Mouse (Mus musculus): ENCODE measurements around the gene Prkd2.

Gene Prkd2

DNA sequence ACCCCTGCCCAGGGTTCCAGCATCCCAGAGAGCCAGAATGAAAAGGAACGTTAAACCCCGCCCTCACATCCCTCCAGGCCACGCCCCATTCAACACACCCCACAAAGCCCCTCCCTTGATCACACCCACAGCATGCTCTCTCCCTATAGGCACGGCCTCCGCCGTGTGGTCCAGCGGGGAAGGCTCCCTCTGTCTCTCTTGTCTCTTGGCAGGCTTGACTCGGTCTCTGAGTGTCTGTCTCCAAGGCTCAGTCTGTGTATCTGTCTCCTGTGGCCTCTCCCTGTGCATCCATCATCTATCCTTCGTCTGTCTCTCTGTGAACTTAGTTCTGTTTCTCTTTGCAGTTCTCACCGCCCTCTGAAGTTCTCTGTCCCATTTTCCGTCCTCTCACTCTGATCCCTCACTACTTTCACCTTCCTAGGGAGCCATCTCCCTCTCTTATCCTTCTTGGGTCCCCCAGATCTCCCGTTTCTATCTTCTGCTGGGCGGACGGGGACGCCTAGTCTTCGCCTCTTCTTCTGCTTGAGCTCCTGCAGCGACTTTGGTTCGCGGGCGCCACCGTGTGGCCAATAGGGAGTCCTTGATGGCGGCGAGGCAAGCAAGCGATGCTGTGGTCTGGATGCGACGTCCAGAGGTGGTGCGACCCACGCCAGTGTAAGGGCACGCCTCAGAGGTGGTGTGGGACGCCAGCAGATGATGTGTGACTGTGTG, 49.1 kb downstream of the Prkd2 start, which contains the start of gene Gng8:
TSS of gene Gng8 (plus strand) at position 146 of the 711 bp plus-strand sequence.
- TF ChIP-seq GATA4 (IDR thresholded peaks at IDR 0.05; ENCODE audit: insufficient replicate concordance, low read length), result no peak

DNA sequence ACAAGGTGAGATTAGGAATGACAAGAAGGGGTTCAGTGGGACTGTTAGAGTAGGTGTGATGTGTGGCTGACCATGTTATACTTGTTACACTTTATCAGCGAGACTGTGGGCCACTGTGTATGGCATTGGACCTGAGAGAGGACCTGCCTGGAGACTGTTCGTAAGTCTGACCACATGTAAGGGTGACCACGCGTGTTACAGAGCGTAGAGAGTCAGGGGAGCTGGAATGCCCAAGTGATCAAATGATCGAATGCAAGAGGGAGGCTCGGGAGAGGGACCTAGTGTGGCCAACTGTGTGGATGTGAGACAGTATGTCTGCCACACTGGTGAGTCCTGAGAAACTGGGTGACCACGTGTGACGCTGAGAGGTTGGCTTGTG, 49.6 kb downstream of the Prkd2 start:
- no peak for TF ChIP-seq GATA4 (IDR thresholded peaks at IDR 0.05; ENCODE audit: insufficient replicate concordance, low read length)

DNA sequence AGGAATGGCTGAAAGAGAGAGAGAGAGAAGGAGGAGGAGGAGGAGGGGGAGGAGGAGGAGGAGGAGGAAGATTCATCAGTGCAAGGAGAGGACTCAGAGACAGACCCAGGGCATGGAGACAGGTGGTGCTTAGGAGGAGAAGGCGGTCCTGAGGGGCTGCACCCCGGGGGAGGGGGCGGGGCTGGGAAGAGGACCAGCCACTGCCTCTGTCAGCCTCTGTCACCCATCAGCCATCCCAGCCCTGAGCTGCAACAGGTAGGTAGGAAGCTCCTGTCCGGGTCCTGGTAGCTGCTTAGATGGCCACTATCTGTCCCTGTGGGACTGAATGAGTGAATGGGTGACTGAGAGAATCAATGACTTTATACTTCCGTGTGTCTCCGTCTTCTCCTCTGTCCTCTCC, 50.9 kb downstream of the Prkd2 start:
- TF ChIP-seq GATA4 (IDR thresholded peaks at IDR 0.05; ENCODE audit: insufficient replicate concordance, low read length), result no peak

DNA sequence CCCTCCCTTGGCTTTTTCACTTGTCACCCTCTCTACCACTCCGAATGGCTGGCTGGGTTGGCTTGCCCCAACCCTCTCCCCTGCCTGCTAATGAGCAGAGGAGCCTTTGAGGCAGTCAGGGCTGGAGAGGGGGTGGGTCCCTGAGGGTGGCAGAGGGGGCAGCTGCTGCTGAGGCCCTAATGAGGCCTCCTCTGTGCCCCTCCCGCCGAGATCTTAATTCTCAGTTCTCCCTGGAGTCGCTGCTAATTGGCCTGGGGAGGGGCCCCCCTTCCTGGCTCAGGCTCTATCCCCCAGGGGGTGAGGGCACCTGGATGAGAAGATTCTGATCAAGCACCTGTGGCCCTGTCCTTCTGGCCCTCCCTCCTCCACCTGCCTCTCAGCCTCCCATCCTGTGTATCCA, 51.6 kb downstream of the Prkd2 start:
- no peak for TF ChIP-seq GATA4 (IDR thresholded peaks at IDR 0.05; ENCODE audit: insufficient replicate concordance, low read length)

DNA sequence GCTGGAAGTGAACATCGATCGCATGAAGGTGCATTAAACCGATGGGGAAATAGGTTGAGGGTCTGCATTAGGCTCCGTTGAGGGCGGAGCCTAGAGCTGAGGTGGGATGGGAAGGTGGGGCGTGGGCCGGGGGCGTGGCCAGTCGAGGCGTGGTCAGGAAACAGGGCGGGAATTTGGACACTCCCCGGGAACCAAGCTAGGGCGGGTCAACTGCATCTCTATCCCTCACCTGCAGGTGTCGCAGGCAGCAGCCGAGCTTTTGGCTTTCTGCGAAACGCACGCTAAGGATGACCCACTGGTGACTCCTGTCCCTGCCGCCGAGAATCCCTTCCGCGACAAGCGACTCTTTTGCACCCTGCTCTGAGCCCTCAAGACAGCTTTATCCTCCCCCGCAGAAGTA, 52.3 kb downstream of the Prkd2 start:
- no peak for TF ChIP-seq GATA4 (IDR thresholded peaks at IDR 0.05; ENCODE audit: insufficient replicate concordance, low read length)

DNA sequence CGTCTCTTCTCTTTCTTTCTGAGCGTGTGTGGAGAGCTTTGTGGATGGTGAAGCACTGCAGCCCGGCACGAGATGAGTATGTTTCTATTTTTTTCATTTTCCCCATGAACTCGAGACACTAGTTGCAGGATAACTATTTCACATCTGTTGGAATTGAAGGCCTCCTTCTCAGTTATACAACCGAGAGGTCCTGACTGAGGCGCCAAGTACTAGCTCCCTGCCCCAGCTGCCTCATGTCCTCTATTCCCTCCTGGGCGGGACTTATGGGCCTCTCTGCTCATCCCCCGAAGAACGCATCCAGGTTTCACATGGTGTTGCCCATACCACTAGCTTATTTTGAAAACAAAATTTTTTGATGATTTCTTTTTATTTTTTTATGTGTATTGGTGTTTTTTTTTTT, 52.8 kb downstream of the Prkd2 start:
- TF ChIP-seq GATA4 (IDR thresholded peaks at IDR 0.05; ENCODE audit: insufficient replicate concordance, low read length), result no peak

DNA sequence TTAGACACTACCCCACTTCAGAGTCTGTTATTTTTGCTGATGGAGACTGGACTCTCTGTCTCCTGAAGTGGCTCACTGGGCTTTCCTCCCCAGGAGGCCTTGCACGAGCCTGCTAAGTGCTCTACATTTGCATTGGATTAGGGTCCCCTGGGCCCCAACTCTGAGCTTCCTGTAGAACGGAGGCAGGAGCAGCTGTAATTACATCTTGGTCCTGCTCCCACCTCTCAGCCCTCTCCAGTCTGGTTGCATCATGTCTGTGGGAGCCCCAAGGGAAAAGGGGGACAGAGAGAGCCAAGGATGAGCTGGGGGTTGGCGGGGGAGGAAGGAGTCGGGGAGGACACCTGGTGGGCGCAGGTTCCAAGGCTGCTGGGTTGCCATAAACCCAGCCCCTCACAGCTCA, 57.8 kb downstream of the Prkd2 start:
- TF ChIP-seq GATA4 (IDR thresholded peaks at IDR 0.05; ENCODE audit: insufficient replicate concordance, low read length), result no peak

DNA sequence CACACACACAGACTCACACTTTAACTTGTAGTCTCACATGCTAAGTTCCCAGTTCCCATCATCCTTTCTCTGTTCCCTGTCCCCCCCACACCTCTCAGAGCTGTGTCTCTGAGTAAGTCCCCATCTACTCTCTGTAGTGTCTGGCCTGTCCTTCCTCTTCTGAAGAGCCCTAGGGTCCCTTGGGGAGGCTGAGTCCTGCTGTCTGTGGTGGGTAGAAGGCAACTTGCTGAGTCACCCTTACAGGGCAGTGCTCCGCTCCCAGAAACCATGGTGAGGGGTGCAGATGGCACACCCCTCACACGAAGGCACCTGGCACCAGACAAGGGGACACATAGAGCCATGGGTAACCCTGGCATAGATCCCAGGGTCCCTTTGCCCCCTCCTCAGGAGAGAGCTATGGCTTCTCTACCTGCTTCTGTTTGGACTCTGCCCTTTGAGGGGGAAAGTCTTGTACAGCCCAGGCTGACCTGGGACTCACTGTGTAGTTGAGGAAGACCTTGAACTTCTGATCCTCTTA, 60.8 kb downstream of the Prkd2 start:
- TF ChIP-seq GATA4 (IDR thresholded peaks at IDR 0.05; ENCODE audit: insufficient replicate concordance, low read length), result no peak

DNA sequence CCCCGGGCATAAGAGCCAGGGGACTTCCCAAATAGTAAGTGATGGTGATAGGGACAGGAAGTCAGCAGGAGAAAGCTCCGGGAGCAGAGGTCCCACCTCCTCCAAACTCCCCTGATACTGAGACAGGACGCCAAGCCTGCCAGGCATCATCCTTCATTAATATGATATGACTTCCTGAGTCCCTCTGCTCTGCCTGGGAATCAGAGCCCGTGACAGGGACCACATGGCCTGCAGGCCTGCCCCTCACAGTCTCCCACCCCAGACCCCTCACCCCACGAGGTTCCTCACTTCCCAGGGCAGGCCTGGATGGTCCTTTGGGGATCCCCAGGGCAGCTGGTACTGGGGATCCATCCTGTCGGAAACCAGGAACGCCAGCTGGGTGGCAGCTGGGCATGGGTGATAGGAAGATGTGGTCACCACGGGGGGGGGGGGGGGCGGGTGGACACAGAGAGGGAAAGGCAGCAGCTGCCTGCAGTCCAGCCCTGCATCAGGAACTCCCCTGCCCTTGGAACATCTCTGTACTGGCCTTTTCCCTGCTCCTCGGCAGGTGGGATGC, 61.5 kb downstream of the Prkd2 start:
- TF ChIP-seq GATA4 (IDR thresholded peaks at IDR 0.05; ENCODE audit: insufficient replicate concordance, low read length), result no peak; the same call in 1 of the 2 replicates

DNA sequence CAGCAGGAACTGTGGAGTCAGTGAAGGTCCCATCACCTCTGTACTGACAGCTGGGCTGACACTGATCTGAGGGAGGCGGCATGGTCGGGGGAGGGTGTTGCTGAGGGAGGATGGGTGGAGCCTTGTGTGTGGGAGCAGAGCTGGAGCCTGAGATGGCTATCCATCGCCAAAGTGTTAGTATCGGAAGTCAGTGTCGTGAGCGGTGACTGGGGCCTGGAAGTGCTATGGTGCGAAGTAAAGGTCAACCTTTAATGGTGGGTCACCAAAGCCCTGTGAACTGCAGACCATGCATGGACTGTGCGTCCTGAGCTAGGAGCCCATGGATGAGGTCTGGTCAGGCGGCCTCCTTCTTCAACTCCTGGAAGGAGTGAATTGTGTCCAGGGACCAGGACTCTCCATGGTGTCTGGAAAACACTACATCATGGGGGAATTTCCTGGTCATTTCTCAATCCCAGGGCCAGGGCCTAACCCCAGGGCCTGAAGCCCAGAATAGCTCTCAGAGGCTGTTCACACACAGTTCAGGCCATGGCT, 62.9 kb downstream of the Prkd2 start:
- no peak for TF ChIP-seq GATA4 (IDR thresholded peaks at IDR 0.05; ENCODE audit: insufficient replicate concordance, low read length)

DNA sequence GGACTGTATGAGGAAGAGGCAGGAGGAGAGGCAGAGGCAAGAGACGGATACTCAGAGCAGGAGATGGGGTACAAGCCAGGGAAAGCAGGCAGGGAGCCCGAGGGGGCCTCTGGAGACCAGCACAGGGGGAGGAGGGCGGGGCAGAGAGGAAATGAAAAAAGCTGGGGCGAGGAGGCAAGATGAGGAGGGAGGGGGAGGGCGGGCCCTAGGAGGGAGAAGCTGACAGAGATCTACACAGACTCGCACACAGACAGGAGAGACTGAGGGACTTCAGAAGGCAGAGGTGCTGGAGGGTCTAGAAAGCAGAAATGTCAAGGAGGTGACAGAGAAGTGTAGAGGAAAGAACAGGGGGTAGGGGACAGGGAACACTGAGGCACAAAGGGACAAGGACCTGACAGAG, 63.6 kb downstream of the Prkd2 start, which contains the start of gene Ptgir:
TSS of gene Ptgir (plus strand) at position 210 of the 400 bp plus-strand sequence.
- no peak for TF ChIP-seq GATA4 (IDR thresholded peaks at IDR 0.05; ENCODE audit: insufficient replicate concordance, low read length)

DNA sequence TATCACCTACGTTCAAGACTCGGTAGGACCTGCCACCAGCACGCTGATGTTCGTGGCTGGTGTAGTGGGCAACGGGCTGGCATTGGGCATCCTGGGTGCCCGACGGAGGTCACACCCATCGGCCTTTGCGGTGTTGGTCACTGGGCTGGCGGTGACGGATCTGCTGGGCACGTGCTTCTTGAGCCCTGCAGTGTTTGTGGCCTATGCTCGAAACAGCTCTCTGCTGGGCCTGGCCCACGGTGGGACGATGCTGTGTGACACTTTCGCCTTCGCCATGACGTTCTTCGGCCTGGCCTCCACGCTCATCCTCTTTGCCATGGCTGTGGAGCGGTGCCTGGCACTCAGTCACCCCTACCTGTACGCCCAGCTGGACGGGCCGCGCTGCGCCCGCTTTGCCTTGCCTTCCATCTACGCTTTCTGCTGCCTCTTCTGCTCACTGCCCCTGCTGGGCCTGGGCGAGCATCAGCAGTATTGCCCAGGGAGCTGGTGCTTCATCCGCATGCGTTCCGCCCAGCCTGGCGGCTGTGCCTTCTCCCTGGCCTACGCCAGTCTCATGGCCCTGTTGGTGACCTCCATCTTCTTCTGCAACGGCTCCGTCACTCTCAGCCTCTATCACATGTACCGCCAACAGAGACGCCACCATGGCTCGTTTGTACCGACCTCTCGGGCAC, 64.3 kb downstream of the Prkd2 start:
- no peak for TF ChIP-seq GATA4 (IDR thresholded peaks at IDR 0.05; ENCODE audit: insufficient replicate concordance, low read length)

DNA sequence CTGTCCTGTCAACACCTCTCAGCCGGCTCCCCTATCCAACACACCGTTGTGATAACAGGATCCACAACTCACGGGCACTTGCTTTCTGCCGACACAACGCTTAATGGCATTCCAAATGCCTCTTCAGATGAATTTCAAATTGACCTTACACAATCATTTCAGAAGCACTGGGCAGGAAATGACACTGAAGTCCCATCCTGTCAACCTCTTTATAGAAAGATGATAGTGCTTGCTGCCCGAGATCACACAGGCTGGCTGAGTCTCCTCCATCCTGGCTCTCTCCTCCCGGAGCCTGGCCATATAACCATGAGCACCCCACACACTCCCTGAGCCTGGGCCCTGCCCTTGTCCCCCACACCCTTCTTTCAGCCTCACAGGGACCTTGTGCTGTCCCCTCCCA, 65.1 kb downstream of the Prkd2 start:
- no peak for TF ChIP-seq GATA4 (IDR thresholded peaks at IDR 0.05; ENCODE audit: insufficient replicate concordance, low read length)

DNA sequence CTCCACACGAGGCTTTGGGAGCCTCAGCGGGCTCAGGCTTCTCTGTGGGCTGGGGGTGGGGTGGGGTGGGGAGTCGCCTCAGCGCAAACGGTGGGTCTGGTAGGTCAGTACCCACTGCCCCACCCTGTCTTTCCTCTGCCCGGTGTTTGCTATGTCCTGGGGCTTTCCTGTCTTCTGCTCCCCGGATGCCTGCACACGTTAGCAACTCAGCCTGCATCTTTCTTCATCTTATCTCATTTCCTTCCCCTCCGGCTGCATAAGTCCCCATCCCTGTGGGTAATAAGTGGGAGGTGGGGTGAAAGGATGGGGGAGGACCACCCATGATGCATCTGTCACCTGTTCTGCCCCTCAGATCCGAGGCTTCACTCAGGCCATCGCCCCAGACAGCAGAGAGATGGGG, 65.7 kb downstream of the Prkd2 start:
- no peak for TF ChIP-seq GATA4 (IDR thresholded peaks at IDR 0.05; ENCODE audit: insufficient replicate concordance, low read length)

DNA sequence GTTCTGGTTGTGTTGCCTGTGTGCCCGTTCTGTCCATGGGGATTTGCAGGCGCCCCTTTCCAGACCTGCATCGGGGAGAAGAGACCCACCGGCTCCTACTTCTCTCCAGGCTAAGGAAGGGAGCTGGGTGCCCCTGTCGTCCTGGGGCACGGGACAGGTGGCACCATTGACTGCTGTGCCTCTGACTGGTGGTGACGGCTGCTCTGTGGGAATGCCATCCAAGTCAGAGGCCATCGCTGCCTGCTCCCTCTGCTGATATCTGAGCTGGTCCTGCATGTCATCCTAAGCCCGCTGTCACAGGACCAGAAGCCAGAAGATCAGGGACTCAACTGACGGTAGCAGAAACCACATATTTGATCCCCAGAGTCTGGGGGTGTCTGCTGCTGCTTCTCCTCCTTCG, 66.2 kb downstream of the Prkd2 start:
- TF ChIP-seq GATA4 (IDR thresholded peaks at IDR 0.05; ENCODE audit: insufficient replicate concordance, low read length), result no peak

DNA sequence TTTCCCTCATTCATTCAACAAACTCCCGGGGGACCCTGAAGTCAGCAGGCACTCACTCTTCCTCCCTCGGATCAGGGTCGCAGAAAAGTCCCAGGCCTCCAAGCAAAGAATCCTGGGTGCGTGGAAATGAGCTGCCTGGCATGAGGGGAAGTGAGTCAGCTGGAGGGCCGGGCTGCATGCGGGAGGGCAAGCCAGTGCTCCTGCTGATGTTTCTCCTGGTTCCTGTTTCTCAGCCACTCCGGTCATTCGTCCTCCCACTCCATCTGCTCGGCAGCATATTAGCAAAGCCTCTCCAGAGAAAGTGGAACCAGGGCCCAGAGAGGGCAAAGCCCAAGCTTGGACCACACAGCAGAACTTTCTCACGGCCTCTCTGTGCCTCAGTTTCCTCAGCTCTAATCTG, 67.2 kb downstream of the Prkd2 start:
- no peak for TF ChIP-seq GATA4 (IDR thresholded peaks at IDR 0.05; ENCODE audit: insufficient replicate concordance, low read length)

Measured in liver, adult (tissue).